Mouse (Mus musculus) liver, adult (tissue): ENCODE measurements around the gene Hnrnpl.

Source experiments
- GATA4 ChIP-seq: IDR thresholded peaks from 2 replicates; pipeline ENCODE4 v1.6.1; 2014; ENCODE audit warnings: mild to moderate bottlenecking, low read length; ENCODE audit not compliant: insufficient replicate concordance

Hnrnpl gene

DNA sequence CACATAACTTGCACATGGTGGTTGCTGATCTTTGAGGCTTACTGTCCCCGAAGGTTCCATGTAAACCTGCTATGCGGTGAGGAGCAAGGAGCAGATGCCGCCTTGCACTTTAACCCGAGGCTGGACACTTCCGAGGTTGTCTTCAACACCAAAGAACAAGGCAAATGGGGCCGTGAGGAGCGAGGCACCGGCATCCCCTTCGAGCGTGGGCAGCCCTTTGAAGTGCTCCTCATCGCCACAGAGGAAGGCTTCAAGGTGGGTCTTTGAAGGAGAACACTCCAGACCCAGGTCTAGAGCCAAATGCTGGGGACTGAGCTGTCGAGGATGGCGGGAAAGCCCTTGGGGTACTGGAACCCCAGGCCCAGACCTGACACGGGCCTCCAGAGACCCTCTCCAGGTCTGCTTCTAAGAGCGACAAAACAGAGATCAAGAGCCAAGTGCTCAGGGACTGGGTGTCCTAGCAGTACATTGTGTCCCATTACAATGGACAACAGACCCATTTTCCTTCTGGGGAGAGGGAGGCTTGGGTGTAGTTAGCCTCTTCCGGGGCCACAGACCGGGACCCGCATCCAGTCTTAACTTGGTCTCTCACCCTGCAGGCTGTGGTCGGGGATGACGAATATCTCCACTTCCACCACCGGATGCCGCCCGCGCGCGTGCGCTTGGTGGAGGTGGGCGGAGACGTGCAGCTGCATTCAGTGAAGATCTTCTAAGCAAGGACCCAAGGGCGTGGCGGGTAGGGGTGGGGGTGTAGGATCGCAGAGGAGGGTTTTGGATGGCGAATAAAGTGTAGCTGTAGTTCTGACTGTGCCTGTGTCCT is 57.4 kb downstream of the Hnrnpl start:
- no peak for TF ChIP-seq GATA4

DNA sequence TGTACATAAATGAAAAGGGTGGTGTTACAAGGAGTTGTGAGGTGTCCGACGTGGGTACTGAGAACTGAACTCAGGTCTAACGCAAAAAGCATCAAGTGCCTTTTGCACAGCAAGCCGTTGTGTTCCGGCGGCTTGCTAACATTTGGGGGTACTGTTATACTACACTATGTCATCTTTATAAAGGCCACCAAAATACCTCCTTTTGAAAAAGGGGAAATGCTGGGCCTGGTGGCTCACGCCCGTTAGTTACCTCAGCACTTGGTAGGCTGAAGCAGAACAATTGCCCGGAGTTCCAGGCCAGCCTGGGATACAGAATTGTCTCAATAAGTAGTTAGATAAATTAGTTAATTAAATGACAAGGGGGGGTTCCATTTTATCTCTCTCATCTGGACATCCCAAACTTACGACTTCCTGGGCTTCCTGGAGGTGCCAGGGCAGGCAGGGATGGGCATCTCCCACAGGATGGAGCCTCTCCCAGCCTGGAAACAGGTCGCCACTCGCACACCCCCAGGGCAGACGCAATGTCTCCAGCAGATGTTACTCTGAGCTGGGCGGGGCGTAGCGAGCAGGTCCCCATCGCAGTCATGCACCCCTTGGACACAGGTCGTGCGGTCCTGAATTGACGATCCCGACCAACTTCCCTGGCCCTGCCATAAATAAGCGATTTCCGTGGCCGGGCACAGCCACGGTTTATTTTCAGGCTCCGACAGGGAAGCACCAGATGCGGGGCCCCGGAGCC is 58.6 kb downstream of the Hnrnpl start:
- TF ChIP-seq GATA4, result no peak

DNA sequence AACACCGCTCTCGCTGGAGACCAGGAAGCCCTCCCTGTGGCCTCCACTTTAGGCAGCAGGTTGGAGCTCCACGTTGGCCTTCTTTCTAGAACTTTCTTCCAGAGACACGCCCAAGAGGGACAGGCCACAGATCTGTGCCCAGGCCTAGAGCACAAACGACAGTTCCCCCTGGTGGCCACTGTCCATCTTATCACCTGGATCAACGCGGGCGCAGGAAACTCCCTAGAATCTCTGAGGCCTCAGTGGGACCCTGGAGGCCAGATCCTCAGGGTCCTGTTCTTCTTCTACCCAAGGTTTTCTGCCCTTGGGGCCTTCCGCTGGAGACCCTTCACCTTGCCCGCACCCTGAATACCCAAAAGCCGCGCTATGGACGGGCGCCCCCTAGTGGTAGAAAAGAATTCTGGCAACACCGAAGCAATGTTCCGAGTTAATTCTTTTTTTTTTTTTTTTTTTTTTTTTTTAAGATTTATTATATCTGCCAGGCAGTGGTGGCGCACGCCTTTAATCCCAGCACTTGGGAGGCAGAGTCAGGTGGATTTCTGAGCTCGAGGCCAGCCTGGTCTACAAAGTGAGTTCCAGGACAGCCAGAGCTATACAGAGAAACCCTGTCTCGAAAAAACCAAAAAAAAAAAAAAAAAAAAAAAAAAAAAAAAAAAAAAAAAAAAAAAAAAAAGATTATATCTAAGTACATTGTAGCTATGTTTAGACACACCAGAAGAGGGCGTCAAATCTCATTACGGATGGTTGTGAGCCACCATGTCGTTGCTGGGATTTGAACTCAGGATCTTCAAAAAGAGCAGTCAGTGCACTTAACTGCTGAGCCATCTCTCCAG is 59.4 kb downstream of the Hnrnpl start:
- peak; percentile 68; the same call in 1 of the 2 replicates for TF ChIP-seq GATA4

DNA sequence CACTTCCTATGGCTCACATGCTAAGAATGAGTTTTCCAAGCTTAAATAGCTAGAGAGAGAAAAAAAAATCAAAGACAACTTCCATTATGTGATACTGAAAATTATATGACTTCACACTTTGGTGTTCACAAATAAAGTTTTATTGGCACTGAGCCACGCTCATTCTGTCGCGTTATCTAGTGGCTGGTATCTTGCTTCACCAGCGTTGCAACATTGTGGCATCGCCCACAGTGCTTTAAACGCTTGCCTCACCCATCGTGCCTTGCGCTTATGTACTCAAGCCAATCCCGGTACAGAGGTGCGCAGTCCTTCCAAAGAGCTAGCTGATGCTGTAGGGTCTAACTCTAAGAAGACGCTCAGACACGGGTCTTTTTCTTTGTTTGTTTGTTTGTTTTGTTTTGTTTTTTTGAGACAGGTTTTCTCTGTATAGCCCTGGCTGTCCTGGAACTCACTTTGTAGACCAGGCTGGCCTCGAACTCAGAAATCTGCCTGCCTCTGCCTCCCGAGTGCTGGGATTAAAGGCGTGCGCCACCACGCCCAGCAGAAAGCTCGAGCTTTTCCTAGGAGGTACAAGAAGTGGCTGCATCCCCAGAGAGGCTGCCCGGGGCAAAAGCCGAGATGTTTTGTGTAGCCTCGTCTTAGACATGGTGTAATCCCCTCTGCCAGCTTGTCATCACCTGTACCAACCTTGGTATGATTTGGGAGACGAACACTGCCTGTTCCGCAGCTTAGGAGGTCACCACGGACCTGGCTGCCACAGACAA is 62.7 kb downstream of the Hnrnpl start:
- no peak for TF ChIP-seq GATA4
